Mouse (Mus musculus) MEL (cell line): Measurements from ENCODE around the gene Eef2. TPM values are rescaled to one million over a fixed set of nuclear protein-coding genes. Genes with fewer than 3 reads are reported as not detected.
A peak's percentile ranks its signal among the peaks of the same experiment; 100 is the strongest.

Experiments used
- DNase-seq: peaks from one replicate; pipeline ENCODE4 v3.0.0; 2011; ENCODE audit warnings: low read depth, low spot score
- H3K27ac ChIP-seq: 2 replicates; pipeline ENCODE4 v1.5.1; 2012; ENCODE audit warnings: low read depth, mild to moderate bottlenecking, control low read depth, low read length, moderate library complexity; ENCODE audit not compliant: control insufficient read depth
- H3K27me3 ChIP-seq, 2 experiments: fragments of 150-350 bp in 1 of 2; sonication (generic) in 1 of 2; 2 replicates each; pipeline ENCODE4 v1.6.1; 2012; ENCODE audit warnings: low read length in 2 of 2, mild to moderate bottlenecking in 2 of 2, improper control_type of control experiment in 1 of 2, moderate library complexity in 1 of 2; ENCODE audit not compliant: insufficient read depth in 2 of 2, control insufficient read depth in 1 of 2
- H3K36me3 ChIP-seq, 2 experiments: 2 replicates each; pipeline ENCODE4 v1.6.1; 2012 to 2014; ENCODE audit warnings: low read length in 2 of 2, improper control_type of control experiment in 1 of 2, inconsistent platforms in 1 of 2, mild to moderate bottlenecking in 1 of 2; ENCODE audit not compliant: insufficient read depth in 2 of 2, control insufficient read depth in 1 of 2
- H3K4me1 ChIP-seq, 2 experiments: fragments of 150-350 bp in 1 of 2; sonication (generic) in 1 of 2; 2 replicates each; pipeline ENCODE4 v1.6.1; 2012; ENCODE audit warnings: low read length in 2 of 2, improper control_type of control experiment in 1 of 2, mild to moderate bottlenecking in 1 of 2; ENCODE audit not compliant: insufficient read depth in 2 of 2, control insufficient read depth in 1 of 2
- H3K4me3 ChIP-seq, 2 experiments: fragments of 150-350 bp in 1 of 2; sonication (generic) in 1 of 2; 2 replicates each; pipeline ENCODE4 v1.5.1; 2012; ENCODE audit warnings: low read depth in 2 of 2, low read length in 2 of 2, mild to moderate bottlenecking in 2 of 2, moderate library complexity in 2 of 2, control low read depth in 1 of 2, improper control_type of control experiment in 1 of 2; ENCODE audit not compliant: control insufficient read depth in 1 of 2, insufficient read depth in 1 of 2
- H3K79me2 ChIP-seq: 2 replicates; pipeline ENCODE4 v1.6.1; 2012; ENCODE audit warnings: mild to moderate bottlenecking, low read length, moderate library complexity; ENCODE audit not compliant: control insufficient read depth, poor library complexity, insufficient read depth
- H3K9ac ChIP-seq: 2 replicates; pipeline ENCODE4 v1.6.1; 2012; ENCODE audit warnings: low read depth, mild to moderate bottlenecking, control low read depth, low read length, moderate library complexity; ENCODE audit not compliant: control insufficient read depth, poor library complexity, severe bottlenecking
- H3K9me3 ChIP-seq: fragments of 150-350 bp; sonication (generic); replicated peaks from 2 replicates; pipeline ENCODE4 v1.6.1; 2012; ENCODE audit warnings: mild to moderate bottlenecking, low read length, improper control_type of control experiment, moderate library complexity; ENCODE audit not compliant: insufficient read depth
- CHD2 ChIP-seq: IDR thresholded peaks from 2 replicates; pipeline ENCODE4 v1.6.1; 2011; ENCODE audit warnings: low read length, improper control_type of control experiment
- CTCF ChIP-seq, 3 experiments: IDR thresholded peaks in 2 of 3; conservative IDR thresholded peaks in 1 of 3; 2 replicates each; pipeline ENCODE4 v1.5.1; 2011 to 2012; ENCODE audit warnings: low read length in 3 of 3, low read depth in 2 of 3, mild to moderate bottlenecking in 2 of 3, improper control_type of control experiment in 1 of 3, inconsistent platforms in 1 of 3, mixed read lengths in 1 of 3, moderate library complexity in 1 of 3; ENCODE audit not compliant: control insufficient read depth in 1 of 3, insufficient read depth in 1 of 3, poor library complexity in 1 of 3, severe bottlenecking in 1 of 3
- E2F4 ChIP-seq: IDR thresholded peaks from 2 replicates; pipeline ENCODE4 v1.6.1; 2011; ENCODE audit warnings: low read depth, low read length, improper control_type of control experiment, borderline replicate concordance
- ELF1 ChIP-seq: IDR thresholded peaks from 2 replicates; pipeline ENCODE4 v1.6.1; 2014; ENCODE audit warnings: low read depth, mild to moderate bottlenecking, inconsistent platforms, low read length, improper control_type of control experiment, moderate library complexity
- EP300 ChIP-seq, 2 experiments: IDR thresholded peaks; 2 replicates each; pipeline ENCODE4 v1.6.1; 2011; ENCODE audit warnings: improper control_type of control experiment in 2 of 2, low read length in 2 of 2, low read depth in 1 of 2, mild to moderate bottlenecking in 1 of 2
- GABPA ChIP-seq: IDR thresholded peaks from 2 replicates; pipeline ENCODE4 v1.6.1; 2012; ENCODE audit warnings: low read depth, mild to moderate bottlenecking, inconsistent platforms, low read length, improper control_type of control experiment, moderate library complexity
- GATA1 ChIP-seq: IDR thresholded peaks from 2 replicates; pipeline ENCODE4 v1.6.1; 2011; ENCODE audit warnings: low read depth, low read length, improper control_type of control experiment
- HCFC1 ChIP-seq: IDR thresholded peaks from 2 replicates; pipeline ENCODE4 v1.6.1; 2012; ENCODE audit warnings: low read depth, mild to moderate bottlenecking, inconsistent platforms, low read length, improper control_type of control experiment, moderate library complexity
- JUND ChIP-seq: IDR thresholded peaks from 2 replicates; pipeline ENCODE4 v1.6.1; 2011; ENCODE audit warnings: low read depth, mild to moderate bottlenecking, improper control_type of control experiment, low read length
- MAX ChIP-seq: IDR thresholded peaks from 2 replicates; pipeline ENCODE4 v1.6.1; 2011; ENCODE audit warnings: low read length, improper control_type of control experiment
- MAZ ChIP-seq: IDR thresholded peaks from 2 replicates; pipeline ENCODE4 v1.6.1; 2012; ENCODE audit warnings: low read depth, mild to moderate bottlenecking, inconsistent platforms, low read length, improper control_type of control experiment
- MEF2A ChIP-seq: IDR thresholded peaks from 2 replicates; pipeline ENCODE4 v1.6.1; 2014; ENCODE audit warnings: low read depth, mild to moderate bottlenecking, inconsistent platforms, low read length, improper control_type of control experiment; ENCODE audit not compliant: poor library complexity, insufficient replicate concordance, severe bottlenecking; ENCODE audit errors: extremely low read depth
- MXI1 ChIP-seq: IDR thresholded peaks from 2 replicates; pipeline ENCODE4 v1.6.1; 2011; ENCODE audit warnings: mild to moderate bottlenecking, low read depth, low read length, improper control_type of control experiment
- NELFE ChIP-seq: IDR thresholded peaks from 2 replicates; pipeline ENCODE4 v1.6.1; 2011; ENCODE audit warnings: low read depth, low read length, improper control_type of control experiment
- POLR2A ChIP-seq, 2 experiments: IDR thresholded peaks; 2 replicates each; pipeline ENCODE4 v1.6.1; 2011 to 2012; ENCODE audit warnings: low read length in 2 of 2, mild to moderate bottlenecking in 2 of 2, control low read depth in 1 of 2, improper control_type of control experiment in 1 of 2, low read depth in 1 of 2, moderate library complexity in 1 of 2; ENCODE audit not compliant: control insufficient read depth in 1 of 2, insufficient read depth in 1 of 2, poor library complexity in 1 of 2
- POLR2AphosphoS5 ChIP-seq: IDR thresholded peaks from 2 replicates; pipeline ENCODE4 v1.6.1; 2012; ENCODE audit warnings: low read depth, borderline replicate concordance, mild to moderate bottlenecking, inconsistent platforms, low read length, moderate library complexity, mixed read lengths
- RAD21 ChIP-seq: IDR thresholded peaks from 2 replicates; pipeline ENCODE4 v1.6.1; 2011; ENCODE audit warnings: mild to moderate bottlenecking, low read depth, low read length, improper control_type of control experiment
- TAL1 ChIP-seq: IDR thresholded peaks from 2 replicates; pipeline ENCODE4 v1.6.1; 2012; ENCODE audit warnings: mild to moderate bottlenecking, inconsistent platforms, low read length, moderate library complexity, mixed read lengths
- TBP ChIP-seq: IDR thresholded peaks from 2 replicates; pipeline ENCODE4 v1.8.0; 2011; ENCODE audit warnings: low read depth, low read length, improper control_type of control experiment
- TCF12 ChIP-seq: IDR thresholded peaks from 2 replicates; pipeline ENCODE4 v1.6.1; 2014; ENCODE audit warnings: low read depth, mild to moderate bottlenecking, inconsistent platforms, low read length, improper control_type of control experiment, moderate library complexity
- USF1 ChIP-seq: IDR thresholded peaks from 2 replicates; pipeline ENCODE4 v1.6.1; 2014; ENCODE audit warnings: low read depth, mild to moderate bottlenecking, inconsistent platforms, low read length, improper control_type of control experiment, moderate library complexity
- USF2 ChIP-seq, 2 experiments: IDR thresholded peaks; 2 replicates each; pipeline ENCODE4 v1.6.1; 2011 to 2012; ENCODE audit warnings: improper control_type of control experiment in 2 of 2, low read length in 2 of 2, borderline replicate concordance in 1 of 2, inconsistent platforms in 1 of 2, low read depth in 1 of 2, mild to moderate bottlenecking in 1 of 2; ENCODE audit not compliant: insufficient read depth in 1 of 2
- ZC3H11A ChIP-seq: IDR thresholded peaks from 2 replicates; pipeline ENCODE4 v1.6.1; 2012; ENCODE audit warnings: low read depth, mild to moderate bottlenecking, inconsistent platforms, low read length, improper control_type of control experiment
- polyA plus RNA-seq, 2 experiments: library from polyadenylated mRNA; stranded (reverse) in 1 of 2; unstranded in 1 of 2; fragments of >175 nt in 1 of 2; fragments of >200 nt in 1 of 2; gene quantifications; 2 replicates each; pipeline versions ENCODE4 v1.2.1 to v1.2.4; 2012; ENCODE audit warnings: low replicate concordance in 2 of 2, low read depth in 1 of 2; ENCODE audit not compliant: insufficient read length in 2 of 2, insufficient read depth in 1 of 2, missing spikeins in 1 of 2
- total RNA-seq: library from RNA; depleted of rRNA; stranded (reverse); fragments of 300-350 nt; gene quantifications from 2 replicates; pipeline ENCODE4 v1.2.3, GENCODE M21; 2012

Eef2 gene
- total and polyA plus RNA-seq, 3 experiments = 2,863 to 4,586 (median 3,442) TPM

DNA sequence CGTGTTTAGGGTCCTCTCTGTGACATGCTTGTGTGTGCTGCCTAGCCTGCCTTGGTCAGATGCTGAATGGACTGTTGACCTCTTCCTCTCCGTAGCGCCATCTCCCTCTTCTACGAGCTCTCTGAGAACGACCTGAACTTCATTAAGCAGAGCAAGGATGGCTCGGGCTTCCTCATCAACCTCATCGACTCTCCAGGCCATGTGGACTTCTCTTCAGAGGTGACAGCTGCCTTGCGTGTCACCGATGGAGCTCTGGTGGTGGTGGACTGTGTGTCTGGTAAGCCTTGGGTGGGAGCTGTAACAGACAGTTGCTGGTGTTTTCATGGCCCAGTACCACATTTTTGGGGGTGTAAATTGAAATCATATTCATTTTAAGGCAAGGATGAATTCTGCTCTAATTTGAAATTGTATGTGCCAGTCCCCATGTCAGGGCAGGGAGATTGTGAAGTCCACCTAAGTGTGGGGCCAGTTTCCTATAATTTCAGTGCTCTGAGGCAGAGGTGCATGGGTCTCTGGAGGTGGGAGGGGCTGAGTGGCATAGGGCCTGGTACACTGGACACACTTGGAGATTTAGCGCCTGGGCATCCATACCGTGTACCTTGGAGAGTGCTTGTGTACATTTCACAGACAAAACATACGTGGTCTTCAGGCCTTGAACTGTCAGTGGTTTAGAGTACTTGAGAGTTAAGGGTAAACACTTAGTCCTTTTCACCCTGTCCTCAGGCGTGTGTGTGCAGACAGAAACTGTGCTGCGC lies 1.7 kb downstream of the Eef2 start:
- no peak for DNase-seq
- H3K79me2 ChIP-seq = peaks cover 36% of the 10 kb centered on the region
- H3K36me3 ChIP-seq = peaks cover 6 to 18% of the 10 kb centered on the region in 2 experiments
- H3K4me3 ChIP-seq = peak overlapping the region; percentile 58 to 80
- H3K9me3 ChIP-seq = no peaks in the 10 kb centered on the region
- H3K27ac ChIP-seq = peak overlapping the region; percentile 84
- peak overlapping the region; percentile 94 for H3K9ac ChIP-seq
- peaks cover 0 to 24% of the 10 kb centered on the region in 2 experiments; a peak in 3 of 4 replicates for H3K4me1 ChIP-seq
- no peaks in the 10 kb centered on the region for H3K27me3 ChIP-seq
- no peak; the same call in 1 of the 2 replicates for TF ChIP-seq NELFE
- peak; percentile 23 for TF ChIP-seq MXI1
- TF ChIP-seq MAZ = no peak
- TF ChIP-seq POLR2AphosphoS5 = no peak; the same call in 1 of the 2 replicates
- TF ChIP-seq E2F4 = no peak
- no peak for TF ChIP-seq EP300 (IDR thresholded peaks at IDR 0.05; ENCODE audit: low read depth in 1 of 2, low read length in 2 of 2)
- no peak for TF ChIP-seq GATA1
- no peak for TF ChIP-seq RAD21
- 0 out of 2 replicates have a peak, but pooled peaks have one; percentile 15 for TF ChIP-seq HCFC1
- TF ChIP-seq GABPA = no peak

DNA sequence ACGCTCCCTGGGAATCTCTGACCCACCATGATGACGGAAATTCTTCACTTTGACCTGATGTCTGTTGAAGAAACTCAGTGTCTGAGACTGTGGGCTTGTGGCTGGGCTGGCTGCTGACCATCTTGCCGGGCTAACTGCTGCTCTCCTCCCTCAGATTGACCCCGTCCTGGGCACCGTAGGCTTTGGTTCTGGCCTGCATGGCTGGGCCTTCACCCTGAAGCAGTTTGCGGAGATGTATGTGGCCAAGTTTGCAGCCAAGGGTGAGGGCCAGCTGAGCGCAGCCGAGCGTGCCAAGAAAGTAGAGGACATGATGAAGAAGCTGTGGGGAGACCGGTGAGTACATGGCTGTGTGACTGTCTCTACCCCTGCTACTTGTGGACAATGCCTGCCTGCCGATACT lies 2.5 kb downstream of the Eef2 start:
- peak; percentile 17 for DNase-seq
- Histone ChIP-seq H3K27me3 (no peaks in the 10 kb centered on the region), H3K9ac (peak overlapping the region; percentile 94), H3K36me3 (peaks cover 6 to 12% of the 10 kb centered on the region in 2 experiments), H3K9me3 (no peaks in the 10 kb centered on the region), H3K79me2 (peaks cover 42% of the 10 kb centered on the region), H3K4me3 (peak overlapping the region in 1 of 2 experiments; percentile 80; a peak in 3 of 4 replicates), H3K4me1 (peaks cover 0 to 24% of the 10 kb centered on the region in 2 experiments; a peak in 3 of 4 replicates), H3K27ac (peak overlapping the region; percentile 84)
- TF ChIP-seq ZC3H11A (no peak), ELF1 (no peak), CTCF (IDR thresholded peaks at IDR 0.05 in 2 of 3, conservative IDR thresholded peaks at IDR 0.05 in 1 of 3; ENCODE audit: control insufficient read depth in 1 of 3, insufficient read depth in 1 of 3, low read depth in 2 of 3, low read length in 3 of 3, poor library complexity in 1 of 3, severe bottlenecking in 1 of 3) (no peak), USF1 (no peak), MEF2A (no peak), JUND (no peak), MAX (no peak), TAL1 (no peak), USF2 (IDR thresholded peaks at IDR 0.05; ENCODE audit: borderline replicate concordance in 1 of 2, insufficient read depth in 1 of 2, low read depth in 1 of 2, low read length in 2 of 2) (no peak), MXI1 (no peak), TCF12 (no peak), POLR2A (IDR thresholded peaks at IDR 0.05; ENCODE audit: control insufficient read depth in 1 of 2, insufficient read depth in 1 of 2, low read depth in 1 of 2, low read length in 2 of 2, poor library complexity in 1 of 2) (no peak), CHD2 (no peak), TBP (no peak), MAZ (no peak), NELFE (no peak)
- TF ChIP-seq, all 39 proteins: peak for 0
